Mouse (Mus musculus) ES-Bruce4 (cell line): ENCODE data around the gene Gm11627.

ENCODE experiments used
- CTCF ChIP-seq: IDR thresholded peaks from one replicate; pipeline ENCODE4 v1.8.1; 2011; ENCODE audit warnings: low read depth, low read length
- EP300 ChIP-seq: IDR thresholded peaks from 2 replicates; pipeline ENCODE4 v1.6.1; 2011; ENCODE audit warnings: low read depth, low read length; ENCODE audit not compliant: insufficient read depth

DNA sequence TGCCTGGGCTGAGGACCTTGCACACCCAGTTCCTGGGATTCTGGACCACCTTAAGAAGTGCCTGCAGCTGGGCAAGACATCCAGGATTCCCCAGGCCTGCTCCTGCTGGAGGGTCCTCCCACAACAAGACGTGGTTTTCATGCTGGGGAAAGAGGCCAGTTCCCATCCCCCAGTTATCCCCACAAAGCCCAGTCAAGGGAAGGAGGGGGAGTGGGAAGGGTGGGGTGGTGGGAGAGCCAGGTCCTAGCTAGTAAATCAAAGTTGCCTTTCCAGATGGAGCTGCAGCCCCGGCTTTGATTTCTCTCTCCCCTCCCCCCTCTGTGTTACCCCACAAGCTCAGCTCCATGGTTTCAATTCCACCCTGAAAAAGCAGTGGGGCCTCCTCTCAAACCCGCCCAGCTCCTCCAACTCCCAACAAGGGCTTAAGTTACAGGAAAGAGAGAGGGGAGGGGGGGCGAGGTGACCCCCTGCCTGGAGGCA is 16.1 kb upstream of the Gm11627 start:
- TF ChIP-seq CTCF (no peak), EP300 (no peak)
